Mouse (Mus musculus): ENCODE measurements at regions not wholly inside any gene's neighbourhood (a gene's known extent, or its start where the extent isn't known, plus 50 kb on each side); places are given as distances from the start of the nearest gene placed in this dataset.

DNA sequence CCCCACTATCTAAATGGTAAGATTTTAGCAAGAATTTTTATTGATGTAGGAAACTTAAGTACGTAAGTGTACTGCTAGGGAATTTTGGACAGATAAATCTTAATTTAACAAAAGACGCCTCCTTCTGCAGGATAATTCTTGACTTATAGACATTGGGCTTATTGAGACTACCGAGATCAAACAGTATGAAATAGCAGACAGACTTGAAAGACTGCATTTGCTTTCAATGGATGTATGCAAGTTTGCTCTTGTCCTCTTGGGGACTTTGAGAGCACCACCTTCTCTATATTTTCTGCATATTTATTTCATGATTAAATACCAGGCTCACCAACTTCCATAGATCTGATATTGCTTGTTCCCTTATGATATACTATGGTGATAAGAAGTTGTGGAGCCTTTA is 92.8 kb upstream of the 1700056E22Rik start:
- no peak for DNase-seq (ENCODE audit: low spot score)

Data from yolk sac, embryonic 10.5 days (tissue).